Mouse (Mus musculus): Measurements from ENCODE around the gene Bcan.

DNA sequence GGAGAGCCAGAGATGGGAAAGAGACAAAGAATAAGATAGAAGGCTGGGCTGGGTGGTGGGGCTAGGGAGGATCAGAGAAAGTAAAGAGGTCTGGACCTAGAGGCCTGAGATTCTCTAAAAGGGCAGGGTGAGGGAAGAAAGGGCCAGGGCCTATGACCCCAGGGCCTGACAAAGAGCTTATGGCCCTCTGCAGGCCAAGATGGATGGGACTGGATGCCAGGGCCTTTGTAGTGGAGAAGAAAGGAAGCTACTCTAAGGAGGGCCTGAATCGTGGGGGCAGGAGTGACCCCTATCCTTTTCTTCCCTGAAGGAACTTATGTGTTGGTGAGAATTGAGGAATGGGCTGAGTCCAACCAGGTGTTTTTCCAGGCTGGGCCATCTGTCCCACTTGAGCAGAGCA is 42.0 kb downstream of the Bcan start:
- TF ChIP-seq TAL1 (conservative IDR thresholded peaks at IDR 0.05; ENCODE audit: low read depth, low read length) (no peak), CTCF (IDR thresholded peaks at IDR 0.05; ENCODE audit: low read depth, low read length) (no peak), POLR2AphosphoS5 (IDR thresholded peaks at IDR 0.05; ENCODE audit: insufficient replicate concordance, low read depth, low read length) (no peak), GATA2 (IDR thresholded peaks at IDR 0.05; ENCODE audit: borderline replicate concordance, low read depth, low read length) (no peak), GATA1 (IDR thresholded peaks at IDR 0.05; ENCODE audit: borderline replicate concordance, low read length) (no peak)
